Mouse (Mus musculus): ENCODE results near the gene Negr1.

Gene Negr1

DNA sequence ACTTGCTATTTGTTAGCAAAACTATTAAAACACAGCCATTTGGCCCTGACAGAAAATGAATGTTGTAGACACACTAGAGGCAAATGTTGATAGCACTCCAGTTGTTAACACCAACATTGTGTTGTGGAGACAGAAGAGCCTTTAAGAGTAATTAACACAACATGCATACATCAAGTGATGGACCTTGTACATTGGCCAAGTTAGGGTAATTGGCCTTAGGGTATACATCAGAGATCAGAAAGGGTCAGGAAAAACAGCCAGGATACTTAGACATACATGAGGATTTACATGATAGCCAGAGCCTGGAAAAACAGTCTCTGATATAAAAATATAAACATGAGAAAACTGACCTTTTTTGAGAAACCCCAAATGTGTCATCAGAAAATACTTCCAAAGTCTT is 255.3 kb downstream of the Negr1 start:
- TF ChIP-seq GATA4 (IDR thresholded peaks at IDR 0.05; ENCODE audit: insufficient replicate concordance, low read length), result no peak

DNA sequence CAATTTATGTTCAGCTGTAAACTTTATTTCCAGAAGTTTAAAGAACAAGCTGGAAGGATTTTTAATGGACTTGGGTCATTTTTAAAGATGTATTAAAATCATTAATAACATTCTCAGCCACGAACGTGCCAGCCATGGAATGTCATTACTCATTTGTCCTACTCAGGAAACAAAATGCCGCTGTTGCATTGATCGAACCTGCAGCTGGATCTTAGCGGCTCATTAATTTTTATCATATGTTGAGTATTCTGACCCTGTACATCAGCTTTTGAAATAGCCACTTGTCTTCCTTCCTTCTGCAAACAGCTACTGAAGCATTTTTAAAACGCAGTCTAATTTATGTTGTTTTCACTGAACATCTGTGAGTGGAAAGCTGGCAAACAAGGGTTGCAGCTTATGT is 255.9 kb downstream of the Negr1 start:
- no peak for TF ChIP-seq GATA4 (IDR thresholded peaks at IDR 0.05; ENCODE audit: insufficient replicate concordance, low read length)

DNA sequence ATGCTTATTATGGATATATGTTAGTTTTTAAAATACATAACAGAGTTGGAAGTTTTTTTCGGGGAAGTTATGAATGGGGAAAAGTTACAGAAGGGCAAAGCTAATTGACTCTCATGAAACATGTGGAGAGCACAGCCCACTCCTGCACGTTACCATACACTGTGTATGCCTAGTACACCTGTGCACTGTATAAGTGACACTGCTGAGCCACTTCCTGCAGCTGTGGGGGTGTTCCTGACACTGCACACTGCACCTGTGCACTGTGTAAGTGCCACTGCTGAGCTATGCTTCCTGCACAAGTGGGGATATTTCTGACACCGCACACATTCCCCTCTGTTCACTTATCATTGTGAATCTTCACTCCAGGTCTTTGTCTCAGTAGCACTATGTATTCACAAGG is 261.4 kb downstream of the Negr1 start:
- TF ChIP-seq GATA4 (IDR thresholded peaks at IDR 0.05; ENCODE audit: insufficient replicate concordance, low read length), result no peak

DNA sequence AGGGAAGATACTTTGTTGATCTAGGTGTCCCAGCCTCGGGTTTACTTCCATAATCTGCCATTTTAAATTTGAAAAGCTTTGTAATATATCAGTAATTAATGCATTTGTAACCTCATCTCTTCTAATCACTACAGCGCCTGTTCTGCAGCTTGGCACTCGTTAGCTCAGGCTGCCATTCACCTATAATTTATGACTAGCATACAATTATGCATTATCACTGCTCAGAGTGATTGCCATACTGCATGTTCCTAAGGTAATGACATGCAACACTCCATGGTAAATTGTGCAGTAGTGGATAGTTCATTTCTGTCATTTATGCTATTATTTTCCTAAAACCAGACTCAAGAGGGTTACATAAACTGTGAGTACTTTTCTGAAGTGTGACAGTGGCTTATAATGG is 272.3 kb downstream of the Negr1 start:
- TF ChIP-seq GATA4 (IDR thresholded peaks at IDR 0.05; ENCODE audit: insufficient replicate concordance, low read length), result no peak

GRCm38 (mm10) chr3:156838550-156838949 is 277.0 kb downstream of the Negr1 start:
- no peak for TF ChIP-seq GATA4 (IDR thresholded peaks at IDR 0.05; ENCODE audit: insufficient replicate concordance, low read length)

- TF ChIP-seq GATA4 (IDR thresholded peaks at IDR 0.05; ENCODE audit: insufficient replicate concordance, low read length), result no peak
These were observed 286.8 kb downstream of the Negr1 start for GRCm38 (mm10) chr3:156848385-156848784.

GRCm38 (mm10) chr3:156851921-156852320 is 290.3 kb downstream of the Negr1 start:
- TF ChIP-seq GATA4 (IDR thresholded peaks at IDR 0.05; ENCODE audit: insufficient replicate concordance, low read length), result no peak

DNA sequence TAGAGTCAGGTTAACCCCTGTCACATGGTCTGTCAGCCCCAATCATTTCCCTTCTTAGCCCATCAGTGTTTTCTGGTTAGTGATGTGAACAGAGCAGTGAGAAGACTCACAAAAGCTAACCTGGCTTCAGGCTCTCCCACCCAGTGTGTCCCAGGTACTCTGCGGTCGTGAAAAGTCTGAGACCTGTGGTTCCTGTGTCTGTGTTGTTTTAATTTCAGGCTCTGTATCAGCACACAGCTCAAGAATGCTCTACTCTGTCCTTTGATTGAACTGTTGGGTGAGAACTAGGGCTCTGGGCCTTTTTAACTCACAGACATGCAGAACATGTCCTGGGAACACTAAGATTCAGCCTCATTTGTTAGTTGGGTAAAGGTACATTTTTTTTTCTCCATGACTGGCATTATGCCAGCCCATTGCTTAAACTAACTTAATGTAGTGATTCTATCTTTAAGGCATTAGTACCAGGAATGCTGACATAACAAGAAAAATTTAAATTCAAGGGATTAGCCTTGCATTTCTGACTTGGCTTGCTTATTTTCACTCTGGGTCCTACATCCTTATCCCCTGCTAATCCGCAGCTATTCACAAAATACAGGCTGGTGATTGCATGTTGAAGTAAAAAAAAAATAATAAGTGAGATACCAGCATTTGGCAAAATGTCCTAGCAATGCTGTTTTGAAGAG is 308.8 kb downstream of the Negr1 start:
- no peak for TF ChIP-seq GATA4 (IDR thresholded peaks at IDR 0.05; ENCODE audit: insufficient replicate concordance, low read length)

GRCm38 (mm10) chr3:156870922-156871257 is 309.3 kb downstream of the Negr1 start:
- no peak for TF ChIP-seq GATA4 (IDR thresholded peaks at IDR 0.05; ENCODE audit: insufficient replicate concordance, low read length)

DNA sequence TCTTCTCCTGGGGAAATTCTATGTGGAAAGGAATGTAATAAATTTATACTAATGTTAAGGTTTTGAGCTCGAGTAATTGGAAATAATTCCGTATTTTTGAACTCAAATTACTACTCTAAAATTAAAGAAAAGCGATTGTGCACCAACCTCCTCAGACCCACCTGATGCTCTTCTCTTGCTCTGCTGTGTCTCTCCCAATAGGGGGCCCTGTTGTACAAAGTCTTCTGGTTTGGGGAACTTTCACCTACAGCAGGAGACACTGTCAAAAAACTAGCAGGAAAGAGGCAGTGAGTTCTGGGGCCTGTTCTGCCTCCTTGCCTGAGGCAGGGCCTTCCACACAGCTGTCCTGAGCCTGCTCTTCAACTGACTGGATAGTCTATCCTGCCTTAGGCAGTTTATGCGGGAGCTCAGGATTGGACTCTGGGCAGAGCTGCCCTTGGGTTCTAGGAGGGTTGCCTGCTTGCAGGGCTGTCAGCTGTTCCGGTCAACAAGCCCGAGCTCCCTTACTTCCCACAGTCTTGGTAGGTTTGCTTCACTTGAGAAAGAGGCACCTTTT is 310.1 kb downstream of the Negr1 start:
- no peak for TF ChIP-seq GATA4 (IDR thresholded peaks at IDR 0.05; ENCODE audit: insufficient replicate concordance, low read length)

GRCm38 (mm10) chr3:156876551-156876950 is 315.0 kb downstream of the Negr1 start:
- TF ChIP-seq GATA4 (IDR thresholded peaks at IDR 0.05; ENCODE audit: insufficient replicate concordance, low read length), result no peak

GRCm38 (mm10) chr3:156882129-156882528 is 320.5 kb downstream of the Negr1 start:
- TF ChIP-seq GATA4 (IDR thresholded peaks at IDR 0.05; ENCODE audit: insufficient replicate concordance, low read length), result no peak

GRCm38 (mm10) chr3:156883873-156884272 is 322.3 kb downstream of the Negr1 start:
- TF ChIP-seq GATA4 (IDR thresholded peaks at IDR 0.05; ENCODE audit: insufficient replicate concordance, low read length), result no peak

- TF ChIP-seq GATA4 (IDR thresholded peaks at IDR 0.05; ENCODE audit: insufficient replicate concordance, low read length), result no peak
These were observed 324.1 kb downstream of the Negr1 start for GRCm38 (mm10) chr3:156885689-156886088.

GRCm38 (mm10) chr3:156886915-156887314 is 325.3 kb downstream of the Negr1 start:
- no peak for TF ChIP-seq GATA4 (IDR thresholded peaks at IDR 0.05; ENCODE audit: insufficient replicate concordance, low read length)

- no peak for TF ChIP-seq GATA4 (IDR thresholded peaks at IDR 0.05; ENCODE audit: insufficient replicate concordance, low read length)
These were observed 329.4 kb downstream of the Negr1 start for GRCm38 (mm10) chr3:156890986-156891385.

- no peak for TF ChIP-seq GATA4 (IDR thresholded peaks at IDR 0.05; ENCODE audit: insufficient replicate concordance, low read length)
These were observed 333.7 kb downstream of the Negr1 start for GRCm38 (mm10) chr3:156895322-156895721.

All from liver, adult (tissue).